Mouse (Mus musculus): ENCODE measurements around the gene Ccdc85c.

Gene Ccdc85c

DNA sequence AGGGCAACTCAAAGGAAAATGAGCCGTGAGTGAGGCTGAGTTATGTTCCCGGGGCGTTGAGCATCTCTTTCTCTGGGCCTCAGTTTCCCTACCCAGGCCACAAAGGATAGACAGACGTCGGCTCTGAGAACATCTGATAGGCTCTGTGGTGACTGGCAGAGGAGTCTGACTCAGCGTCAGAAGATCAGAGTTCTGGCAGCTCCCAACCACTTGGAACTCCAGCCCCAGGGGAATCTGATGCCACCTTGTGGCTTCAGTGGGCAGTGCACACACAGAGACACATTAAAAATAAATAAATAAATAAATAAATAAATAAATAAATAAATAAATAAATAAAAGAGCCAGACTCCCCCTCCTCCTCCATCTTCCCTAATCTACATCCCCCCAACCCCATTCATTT lies 21.8 kb upstream of the Ccdc85c start:
- DNase-seq (ENCODE audit: low read depth in 2 of 2, low spot score in 2 of 2) = no peak

- no peak for DNase-seq (ENCODE audit: low read depth in 2 of 2, low spot score in 2 of 2)
Observed at GRCm38 (mm10) chr12:108294620-108295019, 19.4 kb upstream of the Ccdc85c start.

- peak; percentile 33 to 53 for DNase-seq (ENCODE audit: low read depth in 2 of 2, low spot score in 2 of 2)
Observed at GRCm38 (mm10) chr12:108292957-108293356, 17.7 kb upstream of the Ccdc85c start.

- DNase-seq (ENCODE audit: low read depth in 2 of 2, low spot score in 2 of 2) = no peak
Observed at GRCm38 (mm10) chr12:108292419-108292818, 17.2 kb upstream of the Ccdc85c start.

DNA sequence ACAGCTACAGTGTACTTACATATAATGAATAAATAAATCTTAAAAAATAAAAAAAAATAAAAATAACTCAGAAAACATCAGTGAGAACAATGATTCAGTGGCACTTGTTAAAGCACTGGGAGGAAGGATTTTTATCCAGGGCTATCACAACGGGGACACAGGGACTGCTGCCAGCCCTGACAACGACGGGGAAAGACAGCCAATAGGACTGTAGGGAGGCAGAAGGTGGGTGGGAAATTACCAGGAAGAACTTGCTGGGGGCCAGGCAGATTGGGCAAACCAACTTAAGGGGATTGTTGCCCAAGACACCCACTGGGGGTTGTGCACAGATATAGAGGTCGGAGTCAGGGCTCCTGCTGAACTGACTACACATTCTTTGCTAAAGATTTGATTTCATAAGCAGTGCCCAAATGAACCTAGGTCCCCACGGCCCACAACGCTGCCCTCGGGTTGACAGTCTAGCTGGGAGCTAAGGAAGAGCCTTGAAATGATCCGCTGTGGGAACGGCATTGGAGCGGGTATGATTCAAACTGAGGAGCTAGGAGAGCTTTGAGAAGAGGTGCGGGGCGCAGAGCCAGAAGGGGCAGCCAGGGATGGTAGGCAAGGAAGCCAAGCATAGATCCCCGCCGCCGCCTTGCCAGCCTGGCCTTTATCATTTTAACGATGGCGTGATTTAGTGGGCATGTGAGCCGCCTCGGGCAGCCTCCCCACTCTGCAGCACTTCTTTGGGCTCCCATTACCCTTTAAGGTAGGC lies 13.1 kb upstream of the Ccdc85c start:
- no peak for DNase-seq (ENCODE audit: low read depth in 2 of 2, low spot score in 2 of 2)

DNA sequence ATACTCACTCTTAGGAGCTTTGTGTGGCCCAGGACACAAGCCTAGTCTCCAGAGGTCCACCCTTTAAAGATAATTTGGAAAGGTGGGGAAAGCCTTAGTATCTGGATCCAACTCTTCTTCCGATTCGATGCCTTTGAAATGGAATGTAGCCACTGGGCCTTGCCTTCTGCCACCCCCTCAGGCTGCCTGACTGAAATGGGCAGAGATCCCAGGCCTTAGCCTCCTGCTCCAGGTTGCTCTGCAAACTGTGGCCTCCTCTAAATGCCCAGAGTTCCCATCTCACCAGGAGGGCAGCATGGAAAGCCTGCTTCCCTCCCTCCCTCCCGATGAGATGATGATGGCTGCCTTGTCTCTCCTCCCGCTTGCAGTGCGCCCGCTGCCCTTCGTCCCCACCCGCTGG lies 11.8 kb upstream of the Ccdc85c start:
- DNase-seq (ENCODE audit: low read depth in 2 of 2, low spot score in 2 of 2) = no peak

DNA sequence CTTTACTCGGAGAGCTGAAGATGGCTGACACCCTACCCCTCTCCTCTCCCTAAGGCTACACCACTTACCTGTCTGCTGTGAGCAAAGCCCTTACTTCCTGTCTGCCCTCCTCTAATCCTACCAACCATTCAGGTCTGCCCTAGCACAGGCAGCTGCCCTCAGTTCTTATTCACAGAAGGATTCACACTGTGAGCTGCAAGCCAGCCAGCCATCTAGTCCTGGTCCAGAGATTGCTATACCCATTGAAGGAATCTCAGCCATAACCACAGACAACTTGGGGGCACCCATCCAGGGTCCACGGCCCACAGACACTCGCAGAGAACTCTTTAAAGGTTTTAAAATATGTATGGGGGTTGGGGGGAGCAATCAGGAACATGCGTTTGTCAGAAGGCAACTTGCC lies 11.2 kb upstream of the Ccdc85c start:
- no peak for DNase-seq (ENCODE audit: low read depth in 2 of 2, low spot score in 2 of 2)

DNA sequence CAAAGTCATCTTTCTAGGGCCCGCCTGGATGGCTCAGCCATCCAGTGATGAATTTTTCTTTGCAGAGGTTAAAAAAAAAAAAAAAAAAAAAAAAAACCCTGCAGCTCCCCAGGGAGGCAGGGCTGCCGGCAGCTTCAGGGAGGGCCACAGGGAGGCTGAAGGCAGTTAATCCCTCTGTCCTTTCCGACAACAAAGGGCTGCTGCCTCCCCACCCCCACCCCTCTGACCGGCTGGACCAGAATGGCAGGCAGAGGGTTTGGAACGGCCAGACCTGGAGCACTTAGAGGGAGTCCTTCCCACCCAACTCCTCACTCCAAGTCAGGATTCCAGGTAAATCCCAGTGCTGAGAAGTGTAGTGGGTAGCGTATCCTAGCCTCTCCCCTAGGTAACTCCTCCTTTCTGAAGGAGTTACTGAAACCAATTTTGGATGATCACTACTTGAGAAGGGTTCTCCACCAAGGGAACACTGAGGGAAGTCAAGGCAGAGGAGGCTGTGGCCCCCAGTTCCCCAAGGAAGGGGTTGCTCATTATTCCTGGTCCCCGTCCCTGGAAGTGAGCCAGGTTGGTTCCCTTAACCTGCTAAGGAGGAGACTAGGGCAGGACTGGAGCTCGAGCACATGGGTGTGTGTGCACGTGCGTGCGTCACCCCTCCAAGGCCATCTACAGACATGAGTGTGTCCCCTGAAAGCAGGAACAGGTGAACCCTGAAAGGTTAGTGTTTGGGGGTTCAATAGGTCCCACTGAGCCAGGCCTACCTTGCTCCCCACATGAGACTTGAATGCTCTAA lies 10.2 kb upstream of the Ccdc85c start:
- DNase-seq (ENCODE audit: low read depth in 2 of 2, low spot score in 2 of 2) = no peak

DNA sequence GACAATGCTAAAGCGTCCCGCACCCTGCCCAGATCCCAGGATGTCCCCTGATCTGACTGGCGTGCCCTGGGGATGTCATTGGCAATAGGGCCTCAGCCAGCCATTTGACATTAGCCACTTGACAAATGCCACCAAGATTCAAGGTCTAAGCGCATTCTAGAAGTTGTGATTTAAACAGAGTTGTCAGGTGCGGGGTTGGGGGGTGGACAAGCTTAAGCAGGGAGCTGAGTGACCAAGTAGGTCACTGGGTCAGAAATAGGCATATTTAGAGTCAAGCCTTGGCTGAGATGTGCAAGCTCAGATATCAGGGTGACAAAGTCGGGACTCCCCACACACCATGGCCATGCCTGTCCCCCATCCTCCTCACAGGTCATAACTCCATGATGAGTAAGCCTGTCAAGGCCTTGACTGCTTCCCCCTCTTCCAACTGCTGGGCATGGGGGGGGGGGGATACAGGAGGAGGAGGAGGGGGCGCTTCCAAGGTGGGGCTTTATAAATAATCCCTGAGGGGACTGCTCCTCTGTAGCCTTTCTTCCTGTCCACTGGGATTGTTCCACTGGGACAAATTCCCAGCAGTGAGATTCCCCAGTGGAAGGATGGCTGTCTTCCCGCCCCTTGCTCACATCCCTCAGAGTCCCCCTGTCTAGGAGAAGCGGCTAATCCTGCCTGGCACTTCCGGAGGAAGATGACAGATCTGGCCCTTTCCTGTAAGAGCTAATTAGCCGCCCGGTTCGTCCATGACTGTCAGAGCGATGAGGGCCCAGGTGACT lies 9.4 kb upstream of the Ccdc85c start:
- no peak for DNase-seq (ENCODE audit: low read depth in 2 of 2, low spot score in 2 of 2)

DNA sequence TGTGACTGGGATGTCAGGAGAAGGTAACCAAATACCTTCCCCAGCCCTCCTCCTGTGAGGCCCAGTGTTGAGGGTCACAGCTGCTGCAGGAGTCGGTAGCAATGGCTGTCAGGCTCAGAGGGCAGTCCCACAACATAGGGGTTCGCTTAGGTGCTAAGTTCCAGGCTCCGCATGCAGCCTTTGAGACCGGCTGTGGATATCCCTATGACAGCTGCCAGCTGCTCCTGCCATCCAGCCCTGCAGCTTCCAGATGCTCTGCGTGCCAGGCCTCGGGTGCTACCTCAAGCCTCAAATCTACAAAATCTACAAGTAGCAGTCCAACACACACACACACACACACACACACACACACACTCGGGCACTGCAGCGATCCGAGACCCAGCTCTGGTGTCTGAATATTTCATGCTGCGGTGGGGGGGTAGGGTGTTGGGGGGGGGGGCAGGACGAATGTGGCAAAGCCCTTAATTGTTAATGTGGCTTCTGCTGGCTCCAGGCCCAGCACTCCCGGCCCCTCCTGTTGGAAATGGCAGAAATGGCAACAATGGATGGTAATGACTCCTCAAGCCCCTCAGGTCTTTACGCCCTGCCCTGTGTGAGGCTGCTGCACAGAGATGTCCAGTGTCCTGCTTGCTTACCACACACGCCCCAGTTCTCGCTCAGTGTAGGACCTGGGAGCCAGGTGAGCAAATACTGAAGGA lies 3.1 kb upstream of the Ccdc85c start:
- no peak for DNase-seq (ENCODE audit: low read depth in 2 of 2, low spot score in 2 of 2)

DNA sequence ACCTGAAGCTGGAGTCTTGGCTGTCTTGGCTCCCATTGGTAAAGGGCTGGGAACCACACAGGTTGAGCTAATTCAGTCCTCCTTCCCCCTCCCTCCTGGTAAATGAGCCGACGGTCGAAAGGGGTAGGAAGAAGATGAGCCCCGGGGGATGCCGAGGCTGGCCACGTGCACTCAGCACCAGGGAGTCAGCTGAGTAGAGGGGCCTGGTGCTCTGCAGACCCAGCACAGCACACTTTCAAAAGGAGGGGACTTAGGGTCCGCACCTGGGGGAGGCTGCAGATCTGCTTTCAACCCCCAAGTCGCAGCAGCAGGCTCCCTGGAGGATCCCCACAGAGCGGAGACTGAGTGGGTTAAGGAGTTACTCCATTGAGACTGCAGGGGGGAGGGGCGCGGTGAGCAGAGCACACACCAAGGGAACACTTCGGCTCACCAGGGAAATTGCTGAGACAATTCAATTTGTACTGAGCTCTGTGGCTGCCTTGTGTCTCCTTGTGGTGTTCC lies 2.2 kb upstream of the Ccdc85c start:
- no peak for DNase-seq (ENCODE audit: low read depth in 2 of 2, low spot score in 2 of 2)

DNA sequence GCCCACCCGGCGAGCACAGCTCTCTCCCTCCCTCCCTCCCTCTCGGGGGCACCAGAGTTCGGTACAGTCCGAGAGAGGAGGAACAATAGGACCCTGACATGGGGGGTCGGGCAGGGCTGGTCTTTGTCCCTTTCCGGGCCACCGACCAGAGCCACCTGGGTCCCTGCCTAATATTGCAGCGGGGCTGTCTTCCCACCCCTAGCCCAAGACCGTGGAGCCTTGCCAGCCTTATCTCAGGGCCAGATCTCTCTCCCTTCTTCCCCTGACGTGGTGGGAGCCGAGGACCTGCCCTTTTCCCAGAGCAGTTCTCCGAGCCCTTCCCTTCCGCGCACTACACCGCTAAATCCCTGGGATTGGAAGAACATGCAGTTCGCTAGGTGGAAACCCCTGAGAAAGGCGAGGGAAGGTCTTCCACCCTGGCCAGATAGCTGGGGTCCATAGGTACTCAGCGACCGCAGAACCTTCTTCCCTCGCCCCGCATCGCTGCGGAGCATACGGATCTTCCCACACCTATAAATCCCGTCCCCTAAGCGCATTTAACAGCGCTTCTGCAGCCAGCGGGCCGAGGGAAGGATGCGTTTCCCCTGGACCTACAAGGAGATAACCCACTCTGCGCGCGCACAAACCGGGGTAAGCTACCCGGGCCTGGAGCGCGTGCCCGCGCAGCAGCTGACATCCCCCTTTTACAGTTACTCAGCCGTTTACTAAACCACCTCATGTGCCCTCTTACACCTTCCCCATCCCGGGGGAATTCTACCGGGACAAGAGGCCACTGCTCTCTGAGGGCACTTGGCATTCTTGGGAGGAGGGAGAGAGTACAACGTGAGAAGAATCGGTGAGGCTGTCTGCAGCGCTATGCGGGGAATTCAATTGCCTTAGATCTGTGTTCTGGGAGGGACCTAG lies 946 bp upstream of the Ccdc85c start:
- DNase-seq (ENCODE audit: low read depth in 2 of 2, low spot score in 2 of 2) = peak in 1 of 2 experiments; percentile 43

DNA sequence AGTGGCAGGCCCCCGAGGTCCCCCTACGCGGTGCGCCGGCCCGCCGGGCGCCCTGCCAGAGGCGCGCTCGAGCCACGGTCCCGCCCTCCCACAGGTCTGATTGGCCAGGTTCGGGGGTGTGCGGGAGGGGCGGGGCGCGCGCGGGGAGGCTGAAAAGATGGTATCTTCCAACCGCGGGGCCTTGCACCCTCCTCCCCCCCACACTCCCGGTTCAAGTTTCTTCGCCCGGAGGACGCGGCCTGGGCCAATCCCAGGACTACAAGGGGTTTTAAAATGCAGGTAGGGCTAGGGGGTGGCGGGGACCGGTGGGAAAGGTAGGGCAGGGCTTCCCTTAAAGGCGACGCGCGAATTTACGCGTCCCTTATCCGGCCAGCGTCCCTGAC lies 274 bp upstream of the Ccdc85c start:
- DNase-seq (ENCODE audit: low read depth in 2 of 2, low spot score in 2 of 2) = peak; percentile 95 to 96

- no peak for DNase-seq (ENCODE audit: low read depth in 2 of 2, low spot score in 2 of 2)
Observed at GRCm38 (mm10) chr12:108274313-108274595, 971 bp downstream of the Ccdc85c start.

GRCm38 (mm10) chr12:108273466-108274312 lies 1.5 kb downstream of the Ccdc85c start:
- DNase-seq (ENCODE audit: low read depth in 2 of 2, low spot score in 2 of 2) = no peak

GRCm38 (mm10) chr12:108272143-108272635 lies 3.0 kb downstream of the Ccdc85c start:
- DNase-seq (ENCODE audit: low read depth in 2 of 2, low spot score in 2 of 2) = no peak

GRCm38 (mm10) chr12:108271351-108272142 lies 3.7 kb downstream of the Ccdc85c start:
- no peak for DNase-seq (ENCODE audit: low read depth in 2 of 2, low spot score in 2 of 2)

DNA sequence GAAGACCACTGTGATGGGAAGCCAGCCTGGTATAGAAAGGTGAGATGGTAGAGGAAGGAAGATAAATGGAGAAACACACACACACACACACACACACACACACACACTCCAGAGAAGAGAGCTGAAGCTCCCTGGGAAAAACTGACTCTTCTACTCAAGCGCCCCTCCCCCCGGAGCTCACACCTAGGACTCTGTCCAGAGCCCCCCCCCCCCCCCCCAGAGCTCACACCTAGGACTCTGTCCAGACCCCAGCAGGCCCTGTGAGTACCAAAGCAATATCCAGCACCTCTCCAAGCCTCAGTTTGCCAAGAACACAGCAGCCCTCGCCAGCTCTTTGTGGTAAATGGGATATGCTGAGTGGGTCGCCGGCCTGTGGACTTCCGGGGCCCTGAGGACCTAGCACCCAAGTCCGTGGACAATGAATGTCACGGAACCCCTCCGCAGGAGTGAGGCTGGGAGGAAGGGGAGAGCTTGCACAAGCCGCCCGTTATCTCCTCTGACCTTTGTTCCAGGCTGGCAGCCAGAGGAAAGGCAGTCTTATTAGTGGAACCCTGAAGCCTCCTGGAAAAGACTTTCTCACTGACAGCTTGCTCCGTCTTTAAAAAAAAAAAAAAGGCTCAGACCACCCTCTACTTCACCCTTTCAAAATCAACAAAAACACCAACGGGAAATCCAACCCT lies 4.8 kb downstream of the Ccdc85c start:
- DNase-seq (ENCODE audit: low read depth in 2 of 2, low spot score in 2 of 2) = no peak

Data from CD8-positive naive resting alpha-beta T cell, adult 2 months (primary cell).